Mouse (Mus musculus) midbrain, embryonic 14.5 days (tissue): ENCODE measurements around the gene Camta1. TPM values are rescaled to one million over a fixed set of nuclear protein-coding genes. Genes with fewer than 3 reads are reported as not detected.
A peak's percentile ranks its signal among the peaks of the same experiment; 100 is the strongest.
"Not testable (repeated sequence)": the region's sequence is repeated elsewhere in the genome, so short reads cannot be mapped to it uniquely, and the experiment has no call there.

ENCODE experiments used
- ATAC-seq: fragments of 200-750 bp; cut with Nextera tagmentation; 2 replicates; pipeline ENCODE4 v1.8.0; 2017; ENCODE audit warnings: moderate number of reproducible peaks, moderate library complexity; ENCODE audit not compliant: low FRiP score, low TSS enrichment
- DNase-seq: peaks from one replicate; pipeline ENCODE4 v3.0.0-alpha.2; 2015
- H3K27ac ChIP-seq: fragments of 300-500 bp; sonication (generic); replicated peaks from 2 replicates; pipeline ENCODE4 v1.5.1; 2014; ENCODE audit warnings: mild to moderate bottlenecking, low read depth, low read length, moderate library complexity
- H3K27me3 ChIP-seq: fragments of 300-500 bp; sonication (generic); 2 replicates; pipeline ENCODE4 v1.6.1; 2014; ENCODE audit warnings: low read length, control low read depth, mixed read lengths; ENCODE audit not compliant: control insufficient read depth, insufficient read depth
- H3K36me3 ChIP-seq: fragments of 300-500 bp; sonication (generic); 2 replicates; pipeline ENCODE4 v1.6.1; 2014; ENCODE audit warnings: low read length, control low read depth; ENCODE audit not compliant: control insufficient read depth, insufficient read depth
- H3K4me1 ChIP-seq: fragments of 300-500 bp; sonication (generic); 2 replicates; pipeline ENCODE4 v1.6.1; 2014; ENCODE audit warnings: mild to moderate bottlenecking, antibody characterized with exemption, low read length, control low read depth; ENCODE audit not compliant: control insufficient read depth, insufficient read depth
- H3K4me2 ChIP-seq: fragments of 300-500 bp; sonication (generic); 2 replicates; pipeline ENCODE4 v1.6.1; 2014; ENCODE audit warnings: mild to moderate bottlenecking, low read length, moderate library complexity
- H3K4me3 ChIP-seq: fragments of 300-500 bp; sonication (generic); replicated peaks from 2 replicates; pipeline ENCODE4 v1.5.1; 2014; ENCODE audit warnings: low read depth, low read length
- H3K9ac ChIP-seq: fragments of 300-500 bp; sonication (generic); replicated peaks from 2 replicates; pipeline ENCODE4 v1.6.1; 2014; ENCODE audit warnings: mild to moderate bottlenecking, low read length, moderate library complexity
- H3K9me3 ChIP-seq: fragments of 300-500 bp; sonication (generic); 2 replicates; pipeline ENCODE4 v1.6.1; 2016; ENCODE audit warnings: low read length, control low read depth, mixed read lengths; ENCODE audit not compliant: control insufficient read depth
- WGBS: fragments of 180-500 bp; shearing (Covaris S2); extraction: QIAGEN DNeasy Blood & Tissue Kit; methylation state at CpG from one replicate; pipeline ENCODE4 v1.1.7; 2014; 5-methylcytosine and 5-hydroxymethylcytosine counted together
- polyA plus RNA-seq: library from polyadenylated mRNA; unstranded; fragments of >200 nt; fragmentation: Nextera tagmentation; extraction: Ambion mirVana; gene quantifications from 2 replicates; pipeline ENCODE4 v1.2.1, GENCODE M21; 2014

Camta1 gene
- polyA plus RNA-seq, 1 experiment from 2014 or later = 157 TPM

DNA sequence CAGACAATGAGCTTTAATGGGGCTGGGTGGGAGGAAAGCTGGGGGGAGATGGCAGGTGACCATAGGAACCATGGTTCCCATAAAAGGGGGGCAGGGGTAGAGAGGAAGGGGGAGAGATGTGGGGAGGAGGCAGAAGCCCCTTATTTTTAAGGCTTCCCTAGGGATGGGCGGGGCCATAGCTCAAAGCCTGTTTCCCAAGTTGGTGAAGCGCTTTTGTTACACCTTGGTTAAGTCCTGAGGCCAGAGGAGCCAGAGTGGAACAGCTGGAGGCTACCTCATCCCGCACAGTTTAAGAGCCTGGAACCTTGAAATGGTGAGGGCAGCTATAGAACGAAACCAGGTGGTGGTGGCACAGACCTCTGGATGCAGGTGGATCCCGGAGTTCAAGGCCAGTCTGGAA, 973.8 kb downstream of the Camta1 start:
- ATAC-seq = no peak
- WGBS = 81% methylated on average over 5 of the region's 5 CpGs

GRCm38 (mm10) chr4:150882632-150883031, 979.0 kb downstream of the Camta1 start:
- ATAC-seq = no peak
- Histone ChIP-seq H3K27me3 (no peaks in the 10 kb centered on the region), H3K9me3 (peaks cover 27% of the 10 kb centered on the region), H3K4me1 (no peaks in the 10 kb centered on the region), H3K4me2 (no peak overlapping the region), H3K4me3 (no peak overlapping the region), H3K36me3 (no peaks in the 10 kb centered on the region), H3K27ac (no peak overlapping the region), H3K9ac (no peak overlapping the region)
- 91% methylated on average over 5 of the region's 5 CpGs for WGBS
- DNase-seq = no peak

More for the DNA sequence above, 973.8 kb downstream of the Camta1 start:
- Histone ChIP-seq H3K9me3 (no peaks in the 10 kb centered on the region), H3K9ac (no peak overlapping the region), H3K36me3 (no peaks in the 10 kb centered on the region), H3K27ac (no peak overlapping the region), H3K4me1 (no peaks in the 10 kb centered on the region), H3K27me3 (no peaks in the 10 kb centered on the region), H3K4me3 (no peak overlapping the region), H3K4me2 (no peak overlapping the region)
- no peak for DNase-seq

GRCm38 (mm10) chr4:150880364-150880763, 981.3 kb downstream of the Camta1 start:
- no peak overlapping the region for H3K4me3 ChIP-seq
- DNase-seq = no peak
- WGBS = 85% methylated on average over 5 of the region's 5 CpGs
- H3K4me2 ChIP-seq = no peak overlapping the region
- H3K9ac ChIP-seq = no peak overlapping the region
- no peak for ATAC-seq
- no peak overlapping the region for H3K27ac ChIP-seq
- H3K4me1 ChIP-seq = no peaks in the 10 kb centered on the region
- no peaks in the 10 kb centered on the region for H3K27me3 ChIP-seq
- H3K36me3 ChIP-seq = no peaks in the 10 kb centered on the region
- H3K9me3 ChIP-seq = peaks cover 27% of the 10 kb centered on the region

GRCm38 (mm10) chr4:150879631-150880030, 982.0 kb downstream of the Camta1 start:
- H3K9me3 ChIP-seq = peaks cover 27% of the 10 kb centered on the region
- DNase-seq = no peak
- H3K9ac ChIP-seq = no peak overlapping the region
- H3K27ac ChIP-seq = no peak overlapping the region
- no peaks in the 10 kb centered on the region for H3K27me3 ChIP-seq
- ATAC-seq = no peak
- 96% methylated on average over 22 of the region's 22 CpGs for WGBS
- H3K4me2 ChIP-seq = no peak overlapping the region
- H3K36me3 ChIP-seq = no peaks in the 10 kb centered on the region
- H3K4me3 ChIP-seq = no peak overlapping the region
- H3K4me1 ChIP-seq = no peaks in the 10 kb centered on the region

GRCm38 (mm10) chr4:150875393-150875792, 986.3 kb downstream of the Camta1 start:
- Histone ChIP-seq H3K27me3 (no peaks in the 10 kb centered on the region), H3K9ac (no peak overlapping the region), H3K36me3 (no peaks in the 10 kb centered on the region), H3K4me2 (no peak overlapping the region), H3K9me3 (peaks cover 24% of the 10 kb centered on the region), H3K27ac (no peak overlapping the region), H3K4me1 (peaks cover 7% of the 10 kb centered on the region; the same call in 1 of the 2 replicates), H3K4me3 (no peak overlapping the region)
- DNase-seq (no peak), ATAC-seq (no peak)
- 89% methylated on average over 10 of the region's 10 CpGs for WGBS

DNA sequence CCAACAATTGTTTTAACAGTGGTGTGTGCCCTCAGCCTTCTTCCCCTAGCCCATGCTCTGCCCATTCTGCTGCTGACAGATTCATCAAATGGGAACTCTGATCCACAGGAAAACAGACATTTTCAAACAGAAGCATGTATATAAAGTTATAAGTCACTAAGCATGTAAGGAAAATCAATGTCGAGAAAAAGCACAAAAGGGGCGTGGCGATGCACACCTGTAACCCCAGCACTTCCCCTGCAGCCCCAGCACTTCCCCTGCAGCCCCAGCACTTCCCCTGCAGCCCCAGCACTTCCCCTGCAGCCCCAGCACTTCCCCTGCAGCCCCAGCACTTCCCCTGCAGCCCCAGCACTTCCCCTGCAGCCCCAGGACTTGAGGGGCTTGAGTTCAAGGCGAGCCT, 987.3 kb downstream of the Camta1 start:
- not testable (repeated sequence) for H3K9ac ChIP-seq, H3K27ac ChIP-seq, H3K4me3 ChIP-seq, H3K4me2 ChIP-seq, H3K36me3 ChIP-seq, H3K27me3 ChIP-seq, ATAC-seq, H3K4me1 ChIP-seq, DNase-seq
- 84% methylated on average over 4 of the region's 4 CpGs for WGBS
- H3K9me3 ChIP-seq = peaks cover 15% of the 10 kb centered on the region

GRCm38 (mm10) chr4:150872681-150873080, 989.0 kb downstream of the Camta1 start:
- Histone ChIP-seq H3K9me3 (no peaks in the 10 kb centered on the region), H3K36me3 (0 out of 2 replicates have a peak, but pooled peaks cover 3% of the 10 kb centered on the region), H3K27ac (no peak overlapping the region), H3K4me3 (no peak overlapping the region), H3K4me1 (peaks cover 7% of the 10 kb centered on the region; the same call in 1 of the 2 replicates), H3K4me2 (no peak overlapping the region), H3K27me3 (no peaks in the 10 kb centered on the region), H3K9ac (no peak overlapping the region)
- DNase-seq = no peak
- 86% methylated on average over 8 of the region's 8 CpGs for WGBS
- ATAC-seq = no peak

- no peak for DNase-seq
These were observed 989.5 kb downstream of the Camta1 start for GRCm38 (mm10) chr4:150872139-150872651.

GRCm38 (mm10) chr4:150871392-150872138, 990.1 kb downstream of the Camta1 start:
- DNase-seq (peak; percentile 12), ATAC-seq (no peak)
- Histone ChIP-seq H3K36me3 (peaks cover 14% of the 10 kb centered on the region), H3K4me2 (no peak overlapping the region), H3K9ac (peak overlapping the region; percentile 20; the same call in 1 of the 2 replicates), H3K4me1 (peaks cover 7% of the 10 kb centered on the region; the same call in 1 of the 2 replicates), H3K4me3 (no peak overlapping the region), H3K27ac (no peak overlapping the region), H3K9me3 (no peaks in the 10 kb centered on the region), H3K27me3 (no peaks in the 10 kb centered on the region)
- WGBS = 35% methylated on average over 10 of the region's 10 CpGs

More at GRCm38 (mm10) chr4:150872139-150872651, 989.5 kb downstream of the Camta1 start:
- 51% methylated on average over 9 of the region's 9 CpGs for WGBS
- Histone ChIP-seq H3K4me3 (no peak overlapping the region), H3K36me3 (peaks cover 8% of the 10 kb centered on the region), H3K27me3 (no peaks in the 10 kb centered on the region), H3K9ac (no peak overlapping the region; the same call in 1 of the 2 replicates), H3K4me2 (no peak overlapping the region), H3K27ac (no peak overlapping the region), H3K9me3 (no peaks in the 10 kb centered on the region), H3K4me1 (peaks cover 7% of the 10 kb centered on the region; the same call in 1 of the 2 replicates)
- no peak for ATAC-seq
